Mouse (Mus musculus) forebrain, embryonic 16.5 days (tissue): Measurements from ENCODE around the gene Aven. TPM values are rescaled to one million over a fixed set of nuclear protein-coding genes. Genes with fewer than 3 reads are reported as not detected.

Experiments used
- ATAC-seq: fragments of 200-750 bp; cut with Nextera tagmentation; 2 replicates; pipeline ENCODE4 v1.8.0; 2017; ENCODE audit warnings: mild to moderate bottlenecking, moderate library complexity
- H3K27ac ChIP-seq: fragments of 300-500 bp; sonication (generic); 2 replicates; pipeline ENCODE4 v1.5.1; 2014; ENCODE audit warnings: low read length, control low read depth
- H3K27me3 ChIP-seq: fragments of 300-500 bp; sonication (generic); replicated peaks from 2 replicates; pipeline ENCODE4 v1.6.1; 2014; ENCODE audit warnings: low read length; ENCODE audit not compliant: control insufficient read depth, insufficient read depth
- H3K36me3 ChIP-seq: fragments of 300-500 bp; sonication (generic); 2 replicates; pipeline ENCODE4 v1.6.1; 2014; ENCODE audit not compliant: control insufficient read depth, insufficient read depth
- H3K4me1 ChIP-seq: fragments of 300-500 bp; sonication (generic); replicated peaks from 2 replicates; pipeline ENCODE4 v1.6.1; 2014; ENCODE audit warnings: low read length; ENCODE audit not compliant: control insufficient read depth, insufficient read depth
- H3K4me2 ChIP-seq: fragments of 300-500 bp; sonication (generic); 2 replicates; pipeline ENCODE4 v1.6.1; 2014; ENCODE audit warnings: mild to moderate bottlenecking, low read length, control low read depth
- H3K4me3 ChIP-seq: fragments of 300-500 bp; sonication (generic); replicated peaks from 2 replicates; pipeline ENCODE4 v1.5.1; 2014; ENCODE audit warnings: mild to moderate bottlenecking, low read length, control low read depth
- H3K9ac ChIP-seq: fragments of 300-500 bp; sonication (generic); replicated peaks from 2 replicates; pipeline ENCODE4 v1.6.1; 2014; ENCODE audit warnings: low read depth, low read length, control low read depth
- H3K9me3 ChIP-seq: fragments of 300-500 bp; sonication (generic); 2 replicates; pipeline ENCODE4 v1.6.1; 2016; ENCODE audit warnings: low read length; ENCODE audit not compliant: control insufficient read depth
- WGBS: fragments of 180-500 bp; shearing (Covaris S2); extraction: QIAGEN DNeasy Blood & Tissue Kit; methylation state at CpG from one replicate; pipeline ENCODE4 v1.1.7; 2014; 5-methylcytosine and 5-hydroxymethylcytosine counted together
- polyA plus RNA-seq: library from polyadenylated mRNA; unstranded; fragments of >200 nt; fragmentation: Nextera tagmentation; extraction: Ambion mirVana; gene quantifications from 2 replicates; pipeline ENCODE4 v1.2.1, GENCODE M21; 2015

Aven gene
- polyA plus RNA-seq, 1 experiment from 2014 or later = 2.2 TPM

DNA sequence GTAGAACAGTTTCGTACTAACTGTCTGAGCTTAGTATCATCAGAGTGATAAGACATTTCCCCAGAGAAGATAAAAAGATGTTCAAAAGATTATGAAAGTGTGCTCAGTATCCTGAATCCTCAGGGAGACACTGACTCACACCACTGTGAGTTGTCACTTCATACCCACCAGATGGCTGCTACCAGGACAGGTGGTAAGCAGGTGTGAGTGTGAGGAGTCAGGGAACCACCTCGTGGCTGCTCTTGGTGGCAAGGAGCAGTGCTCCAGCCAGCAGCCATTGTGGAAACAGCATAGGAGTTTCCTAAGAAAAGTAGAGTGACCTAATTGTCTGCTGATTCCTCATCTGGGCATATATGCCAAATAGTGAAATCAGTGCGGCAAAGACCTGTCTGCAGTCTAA is 113.8 kb downstream of the Aven start:
- H3K36me3 ChIP-seq = no peaks in the 10 kb centered on the region
- H3K27ac ChIP-seq = no peak overlapping the region
- H3K9ac ChIP-seq = no peak overlapping the region
- WGBS = 89% methylated on average over 3 of the region's 3 CpGs
- no peak overlapping the region for H3K4me3 ChIP-seq
- ATAC-seq = no peak
- peaks cover 5% of the 10 kb centered on the region; the same call in 1 of the 2 replicates for H3K4me1 ChIP-seq
- no peak overlapping the region for H3K4me2 ChIP-seq
- H3K27me3 ChIP-seq = no peaks in the 10 kb centered on the region
- H3K9me3 ChIP-seq = 0 out of 2 replicates have a peak, but pooled peaks cover 2% of the 10 kb centered on the region

DNA sequence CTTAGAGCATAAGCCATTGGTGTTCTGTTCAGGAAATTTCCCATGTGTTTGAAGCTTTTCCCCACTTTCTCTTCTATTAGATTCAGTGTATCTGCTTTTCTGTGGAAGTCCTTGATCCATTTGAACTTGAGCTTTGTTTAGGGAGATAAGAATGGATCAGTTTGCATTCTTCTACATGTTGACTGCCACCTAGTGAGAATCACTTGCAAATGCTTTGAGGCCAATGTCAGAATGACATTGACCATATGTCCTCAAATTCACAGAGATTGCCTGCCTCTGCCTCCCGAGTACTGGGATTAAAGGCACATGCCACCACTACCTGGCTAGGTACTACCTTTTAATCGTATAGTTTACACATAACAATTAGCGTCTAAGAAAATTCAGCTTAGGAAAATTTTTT is 119.9 kb downstream of the Aven start:
- Histone ChIP-seq H3K4me2 (no peak overlapping the region), H3K4me1 (no peaks in the 10 kb centered on the region), H3K27ac (no peak overlapping the region), H3K9ac (no peak overlapping the region), H3K36me3 (no peaks in the 10 kb centered on the region), H3K9me3 (0 out of 2 replicates have a peak, but pooled peaks cover 2% of the 10 kb centered on the region), H3K27me3 (no peaks in the 10 kb centered on the region), H3K4me3 (no peak overlapping the region)
- 83% methylated on average over 3 of the region's 3 CpGs for whole genome bisulfite sequencing
- no peak for ATAC-seq

DNA sequence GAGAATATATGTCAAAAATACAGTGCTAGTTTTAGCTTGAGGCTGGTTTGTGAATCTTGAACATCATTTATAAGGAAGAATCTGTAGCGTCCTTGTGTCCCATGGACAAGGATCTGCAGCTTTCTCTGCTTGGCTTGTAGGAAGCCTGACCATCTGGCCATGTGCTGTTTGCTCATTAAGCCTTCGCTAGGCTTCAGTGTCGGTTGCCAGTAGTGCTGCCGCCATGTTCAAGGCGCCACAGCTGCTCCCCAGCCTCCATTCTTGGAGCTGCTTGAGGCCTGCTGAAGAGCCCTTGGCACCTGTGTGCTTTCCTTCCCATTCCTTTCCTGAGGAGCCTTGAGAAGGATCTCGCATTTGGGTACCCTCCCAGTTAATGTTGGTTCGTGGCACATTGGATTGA is 121.6 kb downstream of the Aven start:
- Histone ChIP-seq H3K36me3 (no peaks in the 10 kb centered on the region), H3K9me3 (0 out of 2 replicates have a peak, but pooled peaks cover 2% of the 10 kb centered on the region), H3K9ac (no peak overlapping the region), H3K27me3 (no peaks in the 10 kb centered on the region), H3K4me2 (no peak overlapping the region), H3K27ac (no peak overlapping the region), H3K4me3 (no peak overlapping the region), H3K4me1 (no peaks in the 10 kb centered on the region)
- no peak; the same call in 1 of the 2 replicates for ATAC-seq
- 68% methylated on average over 7 of the region's 7 CpGs for whole genome bisulfite sequencing

DNA sequence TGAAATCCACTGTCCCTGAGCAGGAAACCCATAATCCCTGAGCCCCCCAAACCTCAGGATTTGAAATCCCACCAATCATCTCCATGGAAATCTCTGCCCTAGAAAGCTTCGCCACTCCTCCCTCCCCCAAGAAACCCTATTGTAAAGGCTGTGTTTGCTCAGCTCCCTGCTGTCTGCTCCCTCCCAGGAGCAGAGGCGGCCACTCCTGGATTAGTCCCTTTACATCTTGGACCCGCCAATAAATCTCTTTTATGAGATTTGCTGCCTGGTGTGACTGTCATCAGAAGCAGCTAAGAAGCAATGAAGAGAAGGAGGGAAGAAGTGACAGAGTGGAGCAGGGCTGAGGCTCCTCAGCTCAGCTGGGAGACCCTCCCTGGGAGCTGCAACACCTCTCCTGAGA is 124.4 kb downstream of the Aven start:
- Histone ChIP-seq H3K4me2 (no peak overlapping the region), H3K27ac (no peak overlapping the region), H3K9ac (no peak overlapping the region), H3K36me3 (no peaks in the 10 kb centered on the region), H3K4me1 (no peaks in the 10 kb centered on the region), H3K9me3 (no peaks in the 10 kb centered on the region), H3K27me3 (no peaks in the 10 kb centered on the region), H3K4me3 (no peak overlapping the region)
- no peak for ATAC-seq
- 16% methylated on average over 3 of the region's 3 CpGs for WGBS

DNA sequence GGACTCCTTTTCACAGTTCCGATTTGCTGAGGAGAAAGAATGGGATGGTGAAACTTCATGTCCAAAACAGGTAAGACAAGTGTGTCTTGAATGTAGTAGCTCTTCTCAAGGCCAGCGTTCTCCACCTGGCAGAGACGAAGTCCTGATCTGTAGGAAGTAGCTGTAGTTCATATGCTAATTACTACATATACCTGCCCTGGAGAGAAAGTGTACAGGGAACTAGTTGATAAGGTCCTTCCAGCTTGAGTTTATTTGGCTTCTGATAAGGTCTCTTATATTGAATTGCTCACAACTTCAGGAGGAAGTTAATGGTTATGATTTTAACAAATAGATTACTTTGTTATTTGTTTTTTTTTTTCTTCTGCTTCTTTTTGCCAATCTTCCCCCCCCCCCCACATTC is 132.4 kb downstream of the Aven start:
- Histone ChIP-seq H3K9me3 (no peaks in the 10 kb centered on the region), H3K4me2 (no peak overlapping the region), H3K27me3 (no peaks in the 10 kb centered on the region), H3K4me1 (no peaks in the 10 kb centered on the region), H3K36me3 (no peaks in the 10 kb centered on the region), H3K9ac (no peak overlapping the region), H3K27ac (no peak overlapping the region), H3K4me3 (no peak overlapping the region)
- 80% methylated on average over 3 of the region's 3 CpGs for WGBS
- ATAC-seq = no peak

DNA sequence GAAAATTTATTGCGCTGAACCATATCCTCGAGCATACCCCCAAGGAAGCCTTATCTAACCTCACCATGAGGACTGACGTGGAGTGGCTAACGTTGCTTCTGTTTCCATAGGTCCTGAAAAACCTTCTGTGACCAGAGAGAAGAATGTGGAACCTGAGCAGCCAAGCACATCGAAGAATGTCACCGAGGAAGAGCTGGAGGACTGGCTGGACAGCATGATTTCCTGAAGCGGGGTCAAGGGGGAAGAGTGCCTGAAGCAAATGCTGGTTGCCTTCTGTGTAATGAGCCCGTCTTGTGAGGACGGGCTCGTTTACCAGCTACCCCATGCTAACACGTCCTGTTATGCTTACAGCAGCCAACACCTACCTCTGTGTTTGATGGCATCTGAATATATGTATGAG is 137.9 kb downstream of the Aven start:
- no peak overlapping the region for H3K4me3 ChIP-seq
- 88% methylated on average over 11 of the region's 11 CpGs for WGBS
- no peak overlapping the region for H3K27ac ChIP-seq
- H3K4me1 ChIP-seq = no peaks in the 10 kb centered on the region
- H3K27me3 ChIP-seq = no peaks in the 10 kb centered on the region
- peaks cover 6% of the 10 kb centered on the region; the same call in 1 of the 2 replicates for H3K36me3 ChIP-seq
- H3K4me2 ChIP-seq = no peak overlapping the region
- no peaks in the 10 kb centered on the region for H3K9me3 ChIP-seq
- no peak for ATAC-seq
- no peak overlapping the region for H3K9ac ChIP-seq

DNA sequence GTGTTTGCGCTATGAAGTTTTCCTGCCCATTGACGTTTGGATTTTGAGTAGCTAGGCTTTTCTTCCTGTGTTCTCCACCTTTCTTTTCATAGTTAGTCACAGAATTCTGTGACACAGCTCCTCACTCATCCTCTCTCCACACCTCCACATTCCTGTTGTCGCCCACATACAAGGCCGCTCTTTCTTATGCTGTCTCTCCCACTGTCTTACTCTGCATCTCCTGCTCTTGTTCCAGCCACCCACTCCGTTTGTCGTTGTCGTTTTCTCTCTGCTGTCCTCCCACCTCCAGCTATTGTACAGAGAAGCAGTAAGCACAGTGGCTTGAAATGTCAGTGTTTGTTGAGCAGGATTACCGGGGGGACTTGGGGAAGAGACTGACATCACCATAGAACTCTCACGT is 139.8 kb downstream of the Aven start:
- no peaks in the 10 kb centered on the region for H3K27me3 ChIP-seq
- peaks cover 6% of the 10 kb centered on the region; the same call in 1 of the 2 replicates for H3K36me3 ChIP-seq
- no peak overlapping the region for H3K4me2 ChIP-seq
- no peaks in the 10 kb centered on the region for H3K4me1 ChIP-seq
- WGBS = 89% methylated on average over 9 of the region's 9 CpGs
- no peaks in the 10 kb centered on the region for H3K9me3 ChIP-seq
- no peak overlapping the region for H3K4me3 ChIP-seq
- H3K27ac ChIP-seq = no peak overlapping the region
- no peak overlapping the region for H3K9ac ChIP-seq
- ATAC-seq = no peak

DNA sequence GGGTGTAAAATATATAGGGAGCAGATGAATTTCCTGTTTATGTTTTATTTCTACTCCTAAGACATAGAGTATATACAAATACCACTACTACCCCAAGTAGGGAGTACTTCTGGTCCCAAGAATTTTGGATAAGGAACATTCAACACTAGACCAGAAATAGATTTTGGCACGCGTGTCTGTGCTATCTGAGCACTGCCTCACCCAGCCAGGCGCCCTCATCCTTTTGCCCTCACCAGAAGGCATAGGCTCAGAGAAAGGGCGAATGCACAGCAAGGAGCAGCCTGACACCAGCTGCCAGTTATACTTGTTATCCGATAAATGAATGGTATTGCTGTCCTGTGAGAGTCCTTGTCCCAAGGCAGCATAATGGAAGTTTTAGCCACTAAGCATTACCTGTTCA is 144.4 kb downstream of the Aven start:
- ATAC-seq = no peak
- 96% methylated on average over 5 of the region's 5 CpGs for WGBS
- H3K4me1 ChIP-seq = no peaks in the 10 kb centered on the region

DNA sequence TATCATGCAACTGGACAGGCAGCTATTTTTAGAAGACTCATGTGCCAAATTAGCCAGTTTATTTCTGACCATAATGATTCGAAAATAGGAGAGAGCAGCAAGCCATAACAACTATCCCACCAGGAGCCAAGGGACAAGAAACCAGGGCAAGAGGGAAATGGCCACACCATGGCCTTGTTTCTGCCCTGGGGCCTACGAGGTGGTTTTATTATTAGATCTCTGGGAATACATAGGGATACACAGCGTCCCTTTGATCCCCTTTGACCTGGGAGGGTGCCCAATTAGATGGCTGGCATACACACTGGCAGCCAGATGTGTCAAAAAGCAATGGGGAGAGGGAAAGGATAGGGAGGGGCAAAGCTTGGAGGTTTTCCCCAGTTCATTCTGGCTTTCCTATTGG is 161.1 kb downstream of the Aven start:
- no peak overlapping the region for H3K4me2 ChIP-seq
- ATAC-seq = no peak
- H3K36me3 ChIP-seq = no peaks in the 10 kb centered on the region
- H3K4me3 ChIP-seq = no peak overlapping the region
- H3K27ac ChIP-seq = no peak overlapping the region
- no peak overlapping the region for H3K9ac ChIP-seq
- H3K4me1 ChIP-seq = no peaks in the 10 kb centered on the region
- 71% methylated on average over 3 of the region's 3 CpGs for WGBS
- H3K27me3 ChIP-seq = no peaks in the 10 kb centered on the region
- no peaks in the 10 kb centered on the region for H3K9me3 ChIP-seq

More for the DNA sequence above, 144.4 kb downstream of the Aven start:
- Histone ChIP-seq H3K27ac (no peak overlapping the region), H3K36me3 (no peaks in the 10 kb centered on the region), H3K4me3 (no peak overlapping the region), H3K9me3 (no peaks in the 10 kb centered on the region), H3K4me2 (no peak overlapping the region), H3K9ac (no peak overlapping the region), H3K27me3 (no peaks in the 10 kb centered on the region)

DNA sequence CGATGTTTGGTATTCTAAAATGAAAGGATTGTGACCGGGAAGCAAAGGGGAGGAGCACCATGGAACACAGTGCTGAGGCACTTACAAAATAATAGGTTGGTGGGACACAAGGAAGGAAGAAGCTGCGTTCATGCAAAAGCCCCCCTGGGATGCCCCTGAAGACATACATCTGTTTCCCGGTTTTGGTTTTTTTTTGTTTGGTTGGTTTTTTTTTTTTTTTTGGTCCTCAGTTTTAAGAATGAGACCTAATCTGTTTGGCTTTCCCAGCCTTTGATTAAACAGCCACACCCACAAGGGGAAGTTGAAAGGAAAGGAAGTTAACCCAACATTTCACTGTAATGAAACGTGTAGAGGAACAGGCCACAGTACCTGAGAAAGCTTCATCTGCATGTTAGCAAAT is 163.4 kb downstream of the Aven start:
- Histone ChIP-seq H3K4me1 (no peaks in the 10 kb centered on the region), H3K36me3 (no peaks in the 10 kb centered on the region), H3K4me3 (no peak overlapping the region), H3K27ac (no peak overlapping the region), H3K4me2 (no peak overlapping the region), H3K9ac (no peak overlapping the region), H3K9me3 (no peaks in the 10 kb centered on the region), H3K27me3 (no peaks in the 10 kb centered on the region)
- WGBS = 67% methylated on average over 5 of the region's 5 CpGs
- ATAC-seq = no peak
